Mouse (Mus musculus): ENCODE measurements around the gene Trim66.

- no peak for TF ChIP-seq POLR2A (IDR thresholded peaks at IDR 0.05; ENCODE audit: low read depth, low read length)
- no peak for TF ChIP-seq CTCF (IDR thresholded peaks at IDR 0.05; ENCODE audit: extremely low read depth, insufficient read depth, insufficient read length, insufficient replicate concordance)
Observed at GRCm38 (mm10) chr7:109529741-109530140, 21.8 kb upstream of the Trim66 start.
